Mouse (Mus musculus): Measurements from ENCODE around the gene Sec24d. TPM values are rescaled to one million over a fixed set of nuclear protein-coding genes. Genes with fewer than 3 reads are reported as not detected.

Sec24d gene
- 40.9 TPM for polyA plus RNA-seq (2017; shearing (Covaris generic))

GRCm38 (mm10) chr3:123266753-123267651, at the start of gene Sec24d:
Gene Sec24d, plus strand, starts transcription at chr3:123267455.

GRCm38 (mm10) chr3:123235921-123236320, 31.3 kb upstream of the Sec24d start, which contains the start of gene Synpo2:
Gene Synpo2, minus strand, starts transcription at chr3:123236149.

GRCm38 (mm10) chr3:123385486-123386156, 118.4 kb downstream of the Sec24d start, which contains the start of gene Mettl14:
Gene Mettl14, minus strand, starts transcription at chr3:123386108.

Other genes starting within 250 kb of the Sec24d start
- not detected for gene Myoz2, start 232.4 kb upstream of the Sec24d start, polyA plus RNA-seq (2017; shearing (Covaris generic))
- 0.04 TPM for gene Synpo2, start 31.3 kb upstream of the Sec24d start, polyA plus RNA-seq (2017; shearing (Covaris generic))
- gene Mettl14, start 118.7 kb downstream of the Sec24d start, polyA plus RNA-seq (2017; shearing (Covaris generic)) = 41.4 TPM
- gene Prss12, start 179.5 kb downstream of the Sec24d start, polyA plus RNA-seq (2017; shearing (Covaris generic)) = 87.0 TPM